Mouse (Mus musculus) kidney, embryonic 14.5 days (tissue): ENCODE data around the gene N4bp2l1. TPM values are rescaled to one million over a fixed set of nuclear protein-coding genes. Genes with fewer than 3 reads are reported as not detected.
"Not testable (repeated sequence)": the region's sequence is repeated elsewhere in the genome, so short reads cannot be mapped to it uniquely, and the experiment has no call there.

Source experiments
- ATAC-seq: fragments of 200-750 bp; cut with Nextera tagmentation; 2 replicates; pipeline ENCODE4 v1.8.0; 2017; ENCODE audit warnings: moderate number of reproducible peaks, mild to moderate bottlenecking, moderate TSS enrichment, moderate library complexity; ENCODE audit not compliant: low FRiP score, low TSS enrichment
- H3K27ac ChIP-seq: fragments of 300-500 bp; sonication (generic); 2 replicates; pipeline ENCODE4 v1.5.1; 2014; ENCODE audit warnings: low read depth, mild to moderate bottlenecking, low read length, moderate library complexity, mixed read lengths
- H3K27me3 ChIP-seq: fragments of 300-500 bp; sonication (generic); 2 replicates; pipeline ENCODE4 v1.6.1; 2014; ENCODE audit warnings: mild to moderate bottlenecking, low read length; ENCODE audit not compliant: control insufficient read depth, insufficient read depth
- H3K36me3 ChIP-seq: fragments of 300-500 bp; sonication (generic); 2 replicates; pipeline ENCODE4 v1.6.1; 2014; ENCODE audit warnings: low read length, mixed read lengths; ENCODE audit not compliant: control insufficient read depth, insufficient read depth
- H3K4me1 ChIP-seq: fragments of 300-500 bp; sonication (generic); 2 replicates; pipeline ENCODE4 v1.6.1; 2014; ENCODE audit warnings: low read length, mixed read lengths; ENCODE audit not compliant: control insufficient read depth, insufficient read depth
- H3K4me2 ChIP-seq: fragments of 300-500 bp; sonication (generic); replicated peaks from 2 replicates; pipeline ENCODE4 v1.6.1; 2014; ENCODE audit warnings: low read depth, mild to moderate bottlenecking, low read length
- H3K4me3 ChIP-seq: fragments of 300-500 bp; sonication (generic); 2 replicates; pipeline ENCODE4 v1.5.1; 2014; ENCODE audit warnings: mild to moderate bottlenecking, low read length
- H3K9ac ChIP-seq: fragments of 300-500 bp; sonication (generic); 2 replicates; pipeline ENCODE4 v1.6.1; 2014; ENCODE audit warnings: low read depth, mild to moderate bottlenecking, low read length, moderate library complexity
- H3K9me3 ChIP-seq: fragments of 300-500 bp; sonication (generic); 2 replicates; pipeline ENCODE4 v1.6.1; 2016; ENCODE audit warnings: low read length; ENCODE audit not compliant: control insufficient read depth
- WGBS: fragments of 180-500 bp; shearing (Covaris S2); extraction: QIAGEN DNeasy Blood & Tissue Kit; methylation state at CpG from one replicate; pipeline ENCODE4 v1.1.7; 2014; 5-methylcytosine and 5-hydroxymethylcytosine counted together
- polyA plus RNA-seq: library from polyadenylated mRNA; unstranded; fragments of >200 nt; fragmentation: Nextera tagmentation; extraction: Ambion mirVana; gene quantifications from 2 replicates; pipeline ENCODE4 v1.2.1, GENCODE M21; 2014

N4bp2l1 gene
- polyA plus RNA-seq = 5.5 and 5.7 TPM in 2 replicates

- peaks cover 13% of the 10 kb centered on the region for H3K4me1 ChIP-seq
- no peak within 1 kb of the TSS for H3K4me3 ChIP-seq
- no peaks in the 10 kb centered on the region for H3K9me3 ChIP-seq
- H3K9ac ChIP-seq = no peak within 1 kb of the TSS
- H3K27me3 ChIP-seq = peaks cover 14% of the 10 kb centered on the region; the same call in 1 of the 2 replicates
- WGBS = 90% methylated on average over 7 of the region's 7 CpGs
- H3K36me3 ChIP-seq = no peaks in the 10 kb centered on the region
- H3K4me2 ChIP-seq = no peak within 1 kb of the TSS
- no peak within 1 kb of the TSS for H3K27ac ChIP-seq
- no peak for ATAC-seq
Observed at GRCm38 (mm10) chr5:150597088-150597487, at the start of gene N4bp2l1. TSS of gene N4bp2l1 (minus strand) at chr5:150597188.

GRCm38 (mm10) chr5:150644926-150645325 lies 47.9 kb upstream of the N4bp2l1 start:
- no peak for ATAC-seq
- WGBS = 92% methylated on average over 4 of the region's 4 CpGs

GRCm38 (mm10) chr5:150643390-150643789 lies 46.4 kb upstream of the N4bp2l1 start:
- WGBS = 98% methylated on average over 4 of the region's 4 CpGs
- peaks cover 49% of the 10 kb centered on the region for H3K36me3 ChIP-seq
- H3K4me1 ChIP-seq, H3K9ac ChIP-seq, H3K27me3 ChIP-seq, ATAC-seq, H3K9me3 ChIP-seq, H3K4me3 ChIP-seq, H3K4me2 ChIP-seq, H3K27ac ChIP-seq: not testable (repeated sequence)

More at GRCm38 (mm10) chr5:150644926-150645325, 47.9 kb upstream of the N4bp2l1 start:
- H3K27me3 ChIP-seq = no peaks in the 10 kb centered on the region
- H3K27ac ChIP-seq = no peak overlapping the region
- peaks cover 60% of the 10 kb centered on the region for H3K36me3 ChIP-seq
- no peaks in the 10 kb centered on the region for H3K9me3 ChIP-seq
- H3K4me3 ChIP-seq = no peak overlapping the region
- H3K4me1 ChIP-seq = no peaks in the 10 kb centered on the region
- no peak overlapping the region for H3K4me2 ChIP-seq
- no peak overlapping the region for H3K9ac ChIP-seq

GRCm38 (mm10) chr5:150641440-150641839 lies 44.5 kb upstream of the N4bp2l1 start:
- peaks cover 50% of the 10 kb centered on the region for H3K36me3 ChIP-seq
- no peaks in the 10 kb centered on the region for H3K4me1 ChIP-seq
- H3K4me3 ChIP-seq = no peak overlapping the region
- WGBS = 95% methylated on average over 3 of the region's 3 CpGs
- no peak overlapping the region for H3K9ac ChIP-seq
- ATAC-seq = no peak
- no peak overlapping the region for H3K4me2 ChIP-seq
- no peak overlapping the region for H3K27ac ChIP-seq
- no peaks in the 10 kb centered on the region for H3K27me3 ChIP-seq
- H3K9me3 ChIP-seq = no peaks in the 10 kb centered on the region

- no peaks in the 10 kb centered on the region for H3K9me3 ChIP-seq
- no peak overlapping the region for H3K9ac ChIP-seq
- H3K4me3 ChIP-seq = no peak overlapping the region
- no peak overlapping the region for H3K4me2 ChIP-seq
- no peaks in the 10 kb centered on the region for H3K4me1 ChIP-seq
- no peaks in the 10 kb centered on the region for H3K27me3 ChIP-seq
- H3K36me3 ChIP-seq = 0 out of 2 replicates have a peak, but pooled peaks cover 2% of the 10 kb centered on the region
- 60% methylated on average over 2 of the region's 2 CpGs for WGBS
- no peak overlapping the region for H3K27ac ChIP-seq
- no peak for ATAC-seq
Observed at GRCm38 (mm10) chr5:150629692-150630091, 32.7 kb upstream of the N4bp2l1 start.

- H3K27me3 ChIP-seq = no peaks in the 10 kb centered on the region
- no peaks in the 10 kb centered on the region for H3K4me1 ChIP-seq
- no peak overlapping the region for H3K9ac ChIP-seq
- H3K36me3 ChIP-seq = 0 out of 2 replicates have a peak, but pooled peaks cover 2% of the 10 kb centered on the region
- H3K9me3 ChIP-seq = no peaks in the 10 kb centered on the region
- no peak overlapping the region for H3K27ac ChIP-seq
- no peak overlapping the region for H3K4me3 ChIP-seq
- peak; percentile 86 for ATAC-seq
- no peak overlapping the region for H3K4me2 ChIP-seq
- 85% methylated on average over 1 of the region's 1 CpGs for WGBS
Observed at GRCm38 (mm10) chr5:150629272-150629671, 32.3 kb upstream of the N4bp2l1 start.

GRCm38 (mm10) chr5:150625528-150625927 lies 28.5 kb upstream of the N4bp2l1 start:
- Histone ChIP-seq H3K9me3 (no peaks in the 10 kb centered on the region), H3K4me3 (no peak overlapping the region), H3K4me1 (no peaks in the 10 kb centered on the region), H3K36me3 (no peaks in the 10 kb centered on the region), H3K9ac (no peak overlapping the region), H3K4me2 (no peak overlapping the region), H3K27ac (no peak overlapping the region), H3K27me3 (no peaks in the 10 kb centered on the region)
- WGBS = 89% methylated on average over 7 of the region's 7 CpGs
- ATAC-seq = no peak

- Histone ChIP-seq H3K9ac (no peak overlapping the region), H3K36me3 (no peaks in the 10 kb centered on the region), H3K4me2 (no peak overlapping the region), H3K27ac (no peak overlapping the region), H3K4me3 (no peak overlapping the region), H3K27me3 (no peaks in the 10 kb centered on the region), H3K9me3 (no peaks in the 10 kb centered on the region), H3K4me1 (no peaks in the 10 kb centered on the region)
- 0 out of 2 replicates have a peak, but pooled peaks have one; percentile 37 for ATAC-seq
- 33% methylated on average over 1 of the region's 1 CpGs for WGBS
Observed at GRCm38 (mm10) chr5:150622792-150623191, 25.8 kb upstream of the N4bp2l1 start.

- Histone ChIP-seq H3K4me1 (no peaks in the 10 kb centered on the region), H3K9ac (no peak overlapping the region), H3K9me3 (no peaks in the 10 kb centered on the region), H3K27ac (no peak overlapping the region), H3K36me3 (no peaks in the 10 kb centered on the region), H3K4me3 (no peak overlapping the region), H3K27me3 (no peaks in the 10 kb centered on the region), H3K4me2 (no peak overlapping the region)
- ATAC-seq = no peak
- 86% methylated on average over 3 of the region's 3 CpGs for WGBS
Observed at GRCm38 (mm10) chr5:150621592-150621991, 24.6 kb upstream of the N4bp2l1 start.
